Mouse (Mus musculus) lung, postnatal 0 days (tissue): Measurements from ENCODE around the gene Lamc3. TPM values are rescaled to one million over a fixed set of nuclear protein-coding genes. Genes with fewer than 3 reads are reported as not detected.
A peak's percentile ranks its signal among the peaks of the same experiment; 100 is the strongest.

Experiments used
- ATAC-seq: fragments of 200-750 bp; cut with Nextera tagmentation; 2 replicates; pipeline ENCODE4 v1.8.0; 2017; ENCODE audit warnings: moderate library complexity
- DNase-seq: peaks from one replicate; pipeline ENCODE4 v3.0.0-alpha.2; 2016; ENCODE audit warnings: low spot score
- H3K27ac ChIP-seq: fragments of 300-500 bp; sonication (generic); 2 replicates; pipeline ENCODE4 v1.5.1; 2014; ENCODE audit warnings: antibody characterized with exemption, mild to moderate bottlenecking, low read length, mixed read lengths
- H3K27me3 ChIP-seq: fragments of 300-500 bp; sonication (generic); replicated peaks from 2 replicates; pipeline ENCODE4 v1.6.1; 2014; ENCODE audit warnings: low read length, mixed read lengths; ENCODE audit not compliant: insufficient read depth
- H3K36me3 ChIP-seq: fragments of 300-500 bp; sonication (generic); 2 replicates; pipeline ENCODE4 v1.6.1; 2014; ENCODE audit warnings: low read length, mixed read lengths; ENCODE audit not compliant: insufficient read depth
- H3K4me1 ChIP-seq: fragments of 300-500 bp; sonication (generic); 2 replicates; pipeline ENCODE4 v1.6.1; 2014; ENCODE audit warnings: antibody characterized with exemption, low read depth, low read length, mixed read lengths; ENCODE audit not compliant: insufficient read depth
- H3K4me2 ChIP-seq: fragments of 300-500 bp; sonication (generic); replicated peaks from 2 replicates; pipeline ENCODE4 v1.6.1; 2014; ENCODE audit warnings: low read depth, mild to moderate bottlenecking, low read length, moderate library complexity, mixed read lengths
- H3K4me3 ChIP-seq: fragments of 300-500 bp; sonication (generic); 2 replicates; pipeline ENCODE4 v1.5.1; 2014; ENCODE audit warnings: low read depth, low read length
- H3K9ac ChIP-seq: fragments of 300-500 bp; sonication (generic); replicated peaks from 2 replicates; pipeline ENCODE4 v1.6.1; 2014; ENCODE audit warnings: low read depth, mild to moderate bottlenecking
- H3K9me3 ChIP-seq: fragments of 300-500 bp; sonication (generic); 2 replicates; pipeline ENCODE4 v1.6.1; 2016; ENCODE audit warnings: low read length, mixed read lengths
- CTCF ChIP-seq: IDR thresholded peaks from 2 replicates; pipeline ENCODE4 v1.5.1; 2016; ENCODE audit warnings: antibody characterized with exemption, mild to moderate bottlenecking
- EP300 ChIP-seq: IDR thresholded peaks from 2 replicates; pipeline ENCODE4 v1.6.1; 2016; ENCODE audit warnings: antibody characterized with exemption, mild to moderate bottlenecking, control low read depth
- whole genome bisulfite sequencing: fragments of 180-500 bp; shearing (Covaris S2); extraction: QIAGEN DNeasy Blood & Tissue Kit; methylation state at CpG from one replicate; pipeline ENCODE4 v1.1.7; 2014; 5-methylcytosine and 5-hydroxymethylcytosine counted together
- polyA plus RNA-seq: library from polyadenylated mRNA; unstranded; fragments of >200 nt; fragmentation: Nextera tagmentation; extraction: Ambion mirVana; gene quantifications from 2 replicates; pipeline ENCODE4 v1.2.1, GENCODE M21; 2015

Gene Lamc3
- polyA plus RNA-seq, 1 experiment from 2014 or later: 2.9 TPM

DNA sequence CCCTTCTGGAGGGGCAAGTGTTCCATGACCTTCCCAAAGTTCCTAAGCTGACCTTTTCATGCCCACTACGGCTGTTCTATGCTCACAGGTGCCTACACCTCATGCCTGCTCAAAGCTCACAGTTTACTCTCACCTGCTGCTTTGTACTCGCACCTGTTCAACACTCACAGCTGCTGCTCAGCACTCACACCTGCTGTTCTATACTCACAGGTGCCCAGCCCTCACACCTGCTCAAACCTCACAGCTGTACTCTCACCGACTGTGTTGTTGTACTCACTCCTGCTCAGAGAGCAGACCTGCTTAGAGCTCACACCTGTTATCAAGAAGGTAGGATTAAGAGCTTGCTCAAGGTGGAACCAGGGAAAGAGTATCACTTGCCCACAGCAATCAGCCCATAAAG, 16.4 kb upstream of the Lamc3 start:
- DNase-seq: no peak
- WGBS: 52% methylated on average over 3 of the region's 3 CpGs
- Histone ChIP-seq H3K4me3 (no peak overlapping the region), H3K4me1 (no peaks in the 10 kb centered on the region), H3K9ac (no peak overlapping the region), H3K9me3 (no peaks in the 10 kb centered on the region), H3K27me3 (no peaks in the 10 kb centered on the region), H3K36me3 (no peaks in the 10 kb centered on the region), H3K4me2 (no peak overlapping the region), H3K27ac (no peak overlapping the region)
- TF ChIP-seq CTCF (no peak), EP300 (no peak)
- no peak for ATAC-seq

DNA sequence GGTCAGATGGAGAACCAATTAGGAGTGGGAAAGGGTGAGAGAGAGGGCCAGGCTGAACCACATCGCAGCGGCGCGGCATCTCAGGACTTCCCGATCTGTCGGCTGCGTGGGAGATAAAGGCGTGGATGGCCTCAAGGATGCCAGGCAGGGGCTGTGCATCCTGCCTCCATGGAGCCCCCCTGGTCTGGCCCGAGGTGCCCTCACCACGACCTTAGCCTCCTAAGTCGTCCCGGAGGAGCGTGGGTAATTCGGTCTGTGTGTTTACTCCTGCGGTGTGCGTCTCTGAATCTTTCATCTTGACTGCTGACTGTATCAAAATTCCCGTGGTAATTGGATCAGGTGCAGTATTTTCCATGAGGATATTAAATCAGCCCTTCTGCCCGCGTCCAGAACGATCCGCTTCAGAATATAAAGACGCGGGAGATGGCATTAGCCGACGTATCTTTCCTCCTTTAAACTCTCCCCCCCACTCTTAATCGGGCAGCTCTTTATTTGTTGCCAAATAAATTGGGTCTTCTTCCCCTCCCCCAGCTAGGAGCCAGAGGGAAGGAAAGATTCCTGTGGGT, 12.7 kb upstream of the Lamc3 start:
- Histone ChIP-seq H3K9me3 (no peaks in the 10 kb centered on the region), H3K4me3 (no peak overlapping the region), H3K9ac (no peak overlapping the region), H3K4me2 (no peak overlapping the region), H3K4me1 (no peaks in the 10 kb centered on the region), H3K36me3 (no peaks in the 10 kb centered on the region), H3K27me3 (no peaks in the 10 kb centered on the region; the same call in 1 of the 2 replicates), H3K27ac (no peak overlapping the region)
- TF ChIP-seq EP300: no peak
- no peak for TF ChIP-seq CTCF
- ATAC-seq (no peak), DNase-seq (no peak)
- WGBS: 63% methylated on average over 26 of the region's 26 CpGs

DNA sequence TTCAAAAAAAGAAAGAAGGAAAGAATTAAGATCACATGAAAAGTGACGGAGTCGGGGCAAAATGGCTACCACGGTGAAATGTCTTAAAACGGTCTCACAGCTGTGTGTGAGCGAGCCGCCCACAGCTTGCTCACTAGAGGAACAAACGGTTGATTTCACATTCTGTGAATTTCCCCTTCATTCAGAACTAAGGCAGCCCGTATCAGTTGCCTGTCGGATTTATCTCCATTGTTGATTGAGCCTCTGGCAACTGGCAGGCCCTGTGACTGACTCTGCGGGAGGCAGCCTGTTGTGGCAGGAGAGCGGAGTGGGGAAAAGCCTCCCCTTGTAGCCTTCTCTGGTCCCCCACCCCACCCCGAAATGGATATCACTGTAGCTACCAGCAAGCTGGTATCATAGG, 10.6 kb upstream of the Lamc3 start:
- Histone ChIP-seq H3K9me3 (no peaks in the 10 kb centered on the region), H3K9ac (no peak overlapping the region), H3K4me1 (no peaks in the 10 kb centered on the region), H3K27ac (no peak overlapping the region), H3K4me3 (no peak overlapping the region), H3K27me3 (no peaks in the 10 kb centered on the region; the same call in 1 of the 2 replicates), H3K4me2 (no peak overlapping the region), H3K36me3 (no peaks in the 10 kb centered on the region)
- WGBS: 21% methylated on average over 12 of the region's 12 CpGs
- ATAC-seq (no peak), DNase-seq (no peak)
- no peak for TF ChIP-seq CTCF
- no peak for TF ChIP-seq EP300

DNA sequence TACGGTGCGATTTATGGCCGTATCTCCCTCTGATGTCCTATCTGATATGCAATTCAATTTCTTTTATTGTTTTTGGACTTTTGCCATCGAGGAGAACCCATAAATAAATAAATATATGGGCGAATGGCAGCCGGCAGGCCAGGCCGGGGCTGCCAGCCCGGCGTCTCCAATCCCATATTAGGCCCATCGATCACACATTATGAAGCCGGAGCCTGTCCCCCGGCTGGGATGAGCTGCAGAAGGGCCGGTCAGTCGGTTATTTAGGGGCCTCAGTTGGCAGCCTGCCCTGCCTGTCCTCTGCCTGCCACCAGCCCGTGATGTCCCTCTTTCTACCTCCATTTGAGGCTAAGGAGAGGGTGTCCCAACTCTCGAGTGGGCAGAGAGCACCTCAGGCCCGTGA, 8.5 kb upstream of the Lamc3 start:
- H3K9me3 ChIP-seq: no peaks in the 10 kb centered on the region
- ATAC-seq: no peak
- H3K36me3 ChIP-seq: no peaks in the 10 kb centered on the region
- no peaks in the 10 kb centered on the region for H3K4me1 ChIP-seq
- H3K27ac ChIP-seq: no peak overlapping the region
- H3K4me3 ChIP-seq: no peak overlapping the region
- WGBS: 54% methylated on average over 17 of the region's 17 CpGs
- TF ChIP-seq EP300 (no peak), CTCF (no peak)
- no peaks in the 10 kb centered on the region; the same call in none of the 2 replicates for H3K27me3 ChIP-seq
- no peak for DNase-seq
- H3K9ac ChIP-seq: no peak overlapping the region
- H3K4me2 ChIP-seq: no peak overlapping the region

DNA sequence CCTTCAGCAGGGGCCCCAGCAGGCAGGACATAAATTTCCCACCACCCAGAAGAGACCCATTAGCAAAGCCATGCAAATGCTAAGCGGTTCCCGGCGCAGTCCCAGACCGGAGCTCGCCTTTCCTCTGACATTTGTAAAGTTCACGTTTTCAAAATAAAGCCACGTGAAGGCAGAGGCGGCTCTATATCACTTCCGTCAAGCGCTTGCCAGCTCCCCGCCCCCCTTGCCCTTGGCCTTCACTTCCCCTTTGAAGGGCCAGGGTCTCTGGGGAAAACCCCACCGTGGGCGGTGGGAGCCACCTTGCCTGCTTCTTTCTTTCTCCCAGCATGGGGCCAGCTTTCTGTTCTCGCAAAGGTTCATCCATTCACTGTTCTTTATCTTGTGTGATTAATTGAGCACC, 6.2 kb upstream of the Lamc3 start:
- Histone ChIP-seq H3K4me2 (no peak overlapping the region), H3K4me3 (no peak overlapping the region), H3K9me3 (no peaks in the 10 kb centered on the region), H3K4me1 (no peaks in the 10 kb centered on the region), H3K27me3 (peaks cover 4% of the 10 kb centered on the region), H3K36me3 (no peaks in the 10 kb centered on the region), H3K9ac (no peak overlapping the region), H3K27ac (no peak overlapping the region)
- TF ChIP-seq CTCF: no peak
- no peak for TF ChIP-seq EP300
- ATAC-seq (no peak), DNase-seq (no peak)
- WGBS: 3% methylated on average over 14 of the region's 14 CpGs

DNA sequence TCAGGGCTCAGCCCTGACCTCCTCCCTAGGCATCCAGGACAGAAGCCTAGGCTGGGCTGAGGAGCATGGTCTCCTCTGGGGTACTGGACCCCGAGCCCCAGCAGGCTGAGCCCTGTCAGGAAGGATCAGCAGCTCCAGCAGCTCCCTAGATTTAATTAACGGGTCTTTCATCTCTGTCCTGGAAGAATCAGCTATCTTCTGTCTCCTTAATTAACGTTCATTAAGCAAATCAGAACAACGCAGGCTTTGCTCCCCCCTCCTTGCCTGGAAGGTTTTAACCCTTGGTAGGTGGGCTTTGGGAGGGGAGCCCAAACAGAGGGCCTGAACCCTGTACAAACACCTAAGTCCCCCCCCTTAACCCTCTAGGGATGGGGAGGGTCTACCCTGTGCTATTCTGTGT, 4.0 kb upstream of the Lamc3 start:
- DNase-seq (no peak), ATAC-seq (no peak)
- Histone ChIP-seq H3K4me2 (no peak overlapping the region), H3K4me1 (no peaks in the 10 kb centered on the region), H3K27ac (no peak overlapping the region), H3K27me3 (peaks cover 19% of the 10 kb centered on the region), H3K36me3 (no peaks in the 10 kb centered on the region), H3K9me3 (no peaks in the 10 kb centered on the region), H3K4me3 (no peak overlapping the region), H3K9ac (no peak overlapping the region)
- 38% methylated on average over 4 of the region's 4 CpGs for WGBS
- TF ChIP-seq EP300 (no peak), CTCF (no peak)

DNA sequence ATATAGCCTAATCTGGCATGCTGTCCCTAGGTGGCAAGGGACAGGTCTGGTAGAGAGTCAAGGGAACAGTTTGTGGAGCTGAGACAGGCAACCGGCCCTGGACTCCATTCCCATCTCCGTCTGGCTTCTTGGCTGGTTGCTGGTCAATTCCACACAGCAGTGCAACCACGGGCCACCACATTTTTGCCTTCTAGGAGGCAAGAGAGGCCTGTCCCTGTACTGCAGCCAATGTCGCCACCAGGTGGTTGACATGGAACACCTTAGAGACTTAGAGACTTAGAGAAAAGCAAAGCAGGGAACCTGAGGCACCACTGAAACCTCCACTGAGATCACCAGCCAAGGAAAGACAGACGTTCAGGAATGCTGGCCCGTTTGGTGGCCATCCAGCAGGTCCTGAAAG, 2.3 kb upstream of the Lamc3 start:
- H3K9ac ChIP-seq: no peak overlapping the region
- H3K4me3 ChIP-seq: no peak overlapping the region
- no peak for ATAC-seq
- no peak for DNase-seq
- no peak overlapping the region for H3K4me2 ChIP-seq
- 23% methylated on average over 6 of the region's 6 CpGs for WGBS
- H3K4me1 ChIP-seq: no peaks in the 10 kb centered on the region
- no peaks in the 10 kb centered on the region for H3K9me3 ChIP-seq
- no peaks in the 10 kb centered on the region for H3K36me3 ChIP-seq
- peaks cover 19% of the 10 kb centered on the region for H3K27me3 ChIP-seq
- TF ChIP-seq EP300: no peak
- TF ChIP-seq CTCF: peak; percentile 63
- H3K27ac ChIP-seq: no peak overlapping the region
